ENCODE assay signal across 28 mouse cellular contexts in genomic region chr11:115713447-115713846, GRCm38 (mm10). TPM values are rescaled to one million over a fixed set of nuclear protein-coding genes. Genes with fewer than 3 reads are reported as not detected.
A peak's percentile ranks its signal among the peaks of the same experiment; 100 is the strongest.
DNase-seq lines count a peak whose midpoint lies in the region; ATAC-seq and TF ChIP-seq lines count a peak whose summit lies in the region.
"Had no signal": no experiment of that assay in that cellular context is flagged by ENCODE, and none has a peak within 500 bp of the region (broad histone marks: within the 10 kb centered on the region; RNA-seq: fewer than 3 reads in every experiment).

No protein-coding gene starts in this region.

- no peaks in the 10 kb centered on the region; the same call in 1 of the 2 replicates for H3K4me1 ChIP-seq in forebrain, embryonic 11.5 days (replicated peaks; ENCODE audit: control insufficient read depth, insufficient read depth, low read length)
- peaks cover 11% of the 10 kb centered on the region for H3K4me1 ChIP-seq in forebrain, embryonic 12.5 days
- peaks cover 6% of the 10 kb centered on the region; the same call in 1 of the 2 replicates for H3K4me1 ChIP-seq in bone marrow, adult 2 months (ENCODE audit: control insufficient read depth, insufficient read depth, low read length)
- peaks cover 63% of the 10 kb centered on the region for H3K4me1 ChIP-seq in liver, embryonic 15.5 days (replicated peaks)

- 96% methylated on average over 3 of the region's 3 CpGs for WGBS in forebrain, embryonic 11.5 days
- WGBS in forebrain, embryonic 12.5 days, result 94% methylated on average over 3 of the region's 3 CpGs
- WGBS in bone marrow, adult 2 months, result 77% methylated on average over 3 of the region's 3 CpGs
- WGBS in liver, embryonic 15.5 days (ENCODE audit: insufficient replicate concordance), result 74% methylated on average over 3 of the region's 3 CpGs

- no peak overlapping the region for H3K9ac ChIP-seq in forebrain, embryonic 11.5 days (ENCODE audit: low read length)
- no peak overlapping the region for H3K9ac ChIP-seq in forebrain, embryonic 12.5 days
- no peak overlapping the region for H3K9ac ChIP-seq in liver, embryonic 15.5 days
- H3K9ac ChIP-seq: forebrain, embryonic 13.5 days; heart, embryonic 15.5 days; kidney, embryonic 15.5 days; limb, embryonic 13.5 days had no signal

- no peak overlapping the region for H3K4me3 ChIP-seq in forebrain, embryonic 11.5 days (ENCODE audit: low read depth, low read length)
- no peak overlapping the region for H3K4me3 ChIP-seq in forebrain, embryonic 12.5 days (replicated peaks)
- H3K4me3 ChIP-seq in bone marrow, adult 2 months (replicated peaks; ENCODE audit: control insufficient read depth, low read depth, low read length), result no peak overlapping the region
- H3K4me3 ChIP-seq in liver, embryonic 15.5 days (replicated peaks), result 0 out of 2 replicates have a peak overlapping the region, but pooled peaks have one; percentile 26
- H3K4me3 ChIP-seq: erythroblast, embryonic 14.5 days; forebrain, embryonic 13.5 days; heart, embryonic 15.5 days; kidney, embryonic 15.5 days; left cerebral cortex, adult 2 months; limb, embryonic 13.5 days had no signal

- no peak overlapping the region for H3K4me2 ChIP-seq in forebrain, embryonic 11.5 days (ENCODE audit: low read depth, low read length, severe bottlenecking)
- H3K4me2 ChIP-seq in forebrain, embryonic 12.5 days, result no peak overlapping the region
- peak overlapping the region; percentile 46; the same call in 1 of the 2 replicates for H3K4me2 ChIP-seq in liver, embryonic 15.5 days
- H3K4me2 ChIP-seq: forebrain, embryonic 13.5 days; heart, embryonic 15.5 days; kidney, embryonic 15.5 days; limb, embryonic 13.5 days; midbrain, embryonic 11.5 days had no signal

- H3K27me3 ChIP-seq in forebrain, embryonic 11.5 days (ENCODE audit: control insufficient read depth, insufficient read depth, low read length), result no peaks in the 10 kb centered on the region
- H3K27me3 ChIP-seq in forebrain, embryonic 12.5 days, result no peaks in the 10 kb centered on the region
- no peaks in the 10 kb centered on the region for H3K27me3 ChIP-seq in liver, embryonic 15.5 days
- H3K27me3 ChIP-seq: forebrain, embryonic 13.5 days; heart, embryonic 15.5 days; kidney, embryonic 15.5 days; limb, embryonic 13.5 days had no signal

- no peak for TF ChIP-seq CTCF in bone marrow, adult 2 months (IDR thresholded peaks at IDR 0.05; ENCODE audit: control insufficient read depth, insufficient read depth, low read length)

- TF ChIP-seq POLR2A in bone marrow, adult 2 months (IDR thresholded peaks at IDR 0.05; ENCODE audit: borderline replicate concordance, control insufficient read depth, low read depth, low read length), result no peak

- no peak for ATAC-seq in forebrain, embryonic 11.5 days (replicated peaks; ENCODE audit: low FRiP score)
- no peak for ATAC-seq in forebrain, embryonic 12.5 days (ENCODE audit: low FRiP score)
- ATAC-seq in liver, embryonic 15.5 days (ENCODE audit: insufficient read depth), result no peak
- ATAC-seq in CD4-positive, CD25-positive, alpha-beta regulatory T cell, adult 4 months, result no peak
- ATAC-seq: forebrain, embryonic 13.5 days; hindbrain, embryonic 16.5 days had no signal

- no peaks in the 10 kb centered on the region for H3K36me3 ChIP-seq in forebrain, embryonic 11.5 days (ENCODE audit: control insufficient read depth, insufficient read depth, low read length)
- no peaks in the 10 kb centered on the region for H3K36me3 ChIP-seq in forebrain, embryonic 12.5 days (replicated peaks)
- H3K36me3 ChIP-seq in liver, embryonic 15.5 days (replicated peaks), result no peaks in the 10 kb centered on the region
- H3K36me3 ChIP-seq: heart, embryonic 15.5 days; kidney, embryonic 15.5 days; limb, embryonic 13.5 days had no signal

- DNase-seq in forebrain, embryonic 11.5 days (ENCODE audit: low spot score), result peak; percentile 1
- DNase-seq in 416B (ENCODE audit: low read depth), result peak; percentile 61
- DNase-seq in testis, postnatal 14 days (ENCODE audit: low spot score), result no peak
- no peak for DNase-seq in right cerebral cortex, adult 18-20 months
- DNase-seq: adrenal gland, adult 8-10 months; cerebellum, adult 11-12 months; cerebellum, postnatal 14 days; gastrocnemius, postnatal 14 days; kidney, adult 18-20 months; kidney, postnatal 25 days; lung, adult 2 months; lung, postnatal 10 days; retina, postnatal 1 day; right cerebral cortex, postnatal 25 days; spleen, adult 18-20 months had no signal

- H3K27ac ChIP-seq in forebrain, embryonic 11.5 days (ENCODE audit: low read depth, low read length), result no peak overlapping the region
- no peak overlapping the region for H3K27ac ChIP-seq in forebrain, embryonic 12.5 days
- H3K27ac ChIP-seq in bone marrow, adult 2 months (ENCODE audit: control insufficient read depth, insufficient read depth, low read depth, low read length, poor library complexity), result peak overlapping the region; percentile 52; the same call in 1 of the 2 replicates
- peak overlapping the region; percentile 71; the same call in 1 of the 2 replicates for H3K27ac ChIP-seq in liver, embryonic 15.5 days (replicated peaks)
- H3K27ac ChIP-seq: forebrain, embryonic 13.5 days; heart, embryonic 15.5 days; kidney, embryonic 15.5 days; left cerebral cortex, adult 2 months; limb, embryonic 13.5 days; stomach, postnatal 0 days had no signal

- no peaks in the 10 kb centered on the region for H3K9me3 ChIP-seq in forebrain, embryonic 11.5 days (ENCODE audit: control insufficient read depth, low read length)
- no peaks in the 10 kb centered on the region for H3K9me3 ChIP-seq in forebrain, embryonic 12.5 days
- H3K9me3 ChIP-seq in liver, embryonic 15.5 days (replicated peaks), result no peaks in the 10 kb centered on the region
- H3K9me3 ChIP-seq: forebrain, embryonic 13.5 days; heart, embryonic 15.5 days; kidney, embryonic 15.5 days; limb, embryonic 13.5 days had no signal

RNA-seq across cellular contexts. Expression of gene Grb2, which starts 5.0 kb away (rescaled TPM):
- polyA plus RNA-seq in forebrain, embryonic 11.5 days (2014; fragmentation: Nextera tagmentation; extraction: Ambion mirVana), result 63.0 and 71.4 TPM in 2 replicates
- 124 and 137 TPM in 2 replicates for polyA plus RNA-seq in forebrain, embryonic 12.5 days (2016; fragmentation: Nextera tagmentation; extraction: Ambion mirVana)
- 35.9 and 53.6 TPM in 2 replicates for polyA plus RNA-seq in bone marrow, adult 2 months (2011; ENCODE audit: insufficient read depth, insufficient read length, low replicate concordance, missing spikeins)
- 53.4 and 55.8 TPM in 2 replicates for polyA plus RNA-seq in liver, embryonic 15.5 days (2015; fragmentation: Nextera tagmentation; extraction: Ambion mirVana)
- polyA plus RNA-seq in CD4-positive, CD25-positive, alpha-beta regulatory T cell, adult 4 months (2017; shearing (Covaris generic)), result 10 to 100 TPM; 28.8 to 30.9 TPM

RNA-seq across cellular contexts. Expression of gene Tmem94, which starts 51.8 kb away (rescaled TPM):
- 25.9 and 28.9 TPM in 2 replicates for polyA plus RNA-seq in forebrain, embryonic 11.5 days (2014; fragmentation: Nextera tagmentation; extraction: Ambion mirVana)
- polyA plus RNA-seq in forebrain, embryonic 12.5 days (2016; fragmentation: Nextera tagmentation; extraction: Ambion mirVana), result 39.0 and 45.2 TPM in 2 replicates
- polyA plus RNA-seq in bone marrow, adult 2 months (2011; ENCODE audit: insufficient read depth, insufficient read length, low replicate concordance, missing spikeins), result 12.0 and 25.5 TPM in 2 replicates
- 9.9 and 10.1 TPM in 2 replicates for polyA plus RNA-seq in liver, embryonic 15.5 days (2015; fragmentation: Nextera tagmentation; extraction: Ambion mirVana)
- 10 to 100 TPM in 1 of 2 experiments, 1 to 10 TPM in 1; 8.5 to 17.5 TPM for polyA plus RNA-seq in CD4-positive, CD25-positive, alpha-beta regulatory T cell, adult 4 months (2017; shearing (Covaris generic))

Comparison
In these comparisons a context has a peak if more than half of its experiments do, and no peak if none do; other contexts are left out.
1. DNase-seq: peak in forebrain, embryonic 11.5 days (single experiment) and 416B (single experiment); none in testis, postnatal 14 days (single experiment) and right cerebral cortex, adult 18-20 months (single experiment).
2. H3K27ac ChIP-seq: peak in bone marrow, adult 2 months (single experiment) and liver, embryonic 15.5 days (single experiment); none in forebrain, embryonic 11.5 days (single experiment) and forebrain, embryonic 12.5 days (single experiment).